Mouse (Mus musculus) bone marrow, adult 2 months (tissue): ENCODE measurements at regions not wholly inside any gene's neighbourhood (a gene's known extent, or its start where the extent isn't known, plus 50 kb on each side); places are given as distances from the start of the nearest gene placed in this dataset.

Experiments used
- H3K27ac ChIP-seq: fragments of 200-500 bp; 2 replicates; pipeline ENCODE4 v1.5.1; 2012; ENCODE audit warnings: low read depth, mild to moderate bottlenecking, control low read depth, inconsistent platforms, low read length; ENCODE audit not compliant: control insufficient read depth, poor library complexity, insufficient read depth
- H3K4me1 ChIP-seq: fragments of 200-500 bp; 2 replicates; pipeline ENCODE4 v1.6.1; 2011; ENCODE audit warnings: low read length; ENCODE audit not compliant: control insufficient read depth, insufficient read depth
- H3K4me3 ChIP-seq: fragments of 200-500 bp; replicated peaks from 2 replicates; pipeline ENCODE3; 2011; ENCODE audit warnings: mild to moderate bottlenecking, low read depth, low read length, control low read depth; ENCODE audit not compliant: control insufficient read depth
- CTCF ChIP-seq: fragments of 200-500 bp; IDR thresholded peaks from 2 replicates; pipeline ENCODE4 v1.5.1; 2011; ENCODE audit warnings: low read length, control low read depth; ENCODE audit not compliant: control insufficient read depth, insufficient read depth
- POLR2A ChIP-seq: fragments of 200-500 bp; IDR thresholded peaks from 2 replicates; pipeline ENCODE4 v1.6.1; 2011; ENCODE audit warnings: low read depth, mild to moderate bottlenecking, control low read depth, low read length, borderline replicate concordance; ENCODE audit not compliant: control insufficient read depth

GRCm38 (mm10) chr12:118351421-118351820, 50.2 kb upstream of the Sp4 start:
- TF ChIP-seq POLR2A, result no peak
- TF ChIP-seq CTCF, result no peak
- no peak overlapping the region for H3K27ac ChIP-seq
- no peaks in the 10 kb centered on the region for H3K4me1 ChIP-seq
- no peak overlapping the region for H3K4me3 ChIP-seq
